Mouse (Mus musculus): Measurements from ENCODE around the gene Pogz.
"Not testable (repeated sequence)": the region's sequence is repeated elsewhere in the genome, so short reads cannot be mapped to it uniquely, and the experiment has no call there.

The Pogz gene

DNA sequence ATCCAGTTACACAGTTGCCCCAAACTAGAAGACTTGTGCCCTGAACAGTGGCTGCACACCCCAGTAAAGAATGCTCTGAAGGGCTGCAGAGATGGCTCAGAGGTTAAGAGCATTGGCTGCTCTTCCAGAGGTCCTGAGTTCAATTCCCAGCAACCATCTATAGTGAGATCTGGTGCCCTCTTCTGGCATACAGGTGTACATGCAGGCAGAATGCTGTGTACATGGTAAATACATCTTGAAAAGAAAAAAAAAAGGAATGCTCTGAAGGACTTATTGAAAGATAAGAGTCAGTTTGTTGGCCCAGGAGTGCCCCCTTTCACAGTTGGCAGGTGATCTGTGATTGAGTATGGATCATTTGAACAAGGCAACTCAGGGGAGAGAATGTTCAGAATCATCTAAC lies 4.0 kb upstream of the Pogz start:
- no peak for DNase-seq

DNA sequence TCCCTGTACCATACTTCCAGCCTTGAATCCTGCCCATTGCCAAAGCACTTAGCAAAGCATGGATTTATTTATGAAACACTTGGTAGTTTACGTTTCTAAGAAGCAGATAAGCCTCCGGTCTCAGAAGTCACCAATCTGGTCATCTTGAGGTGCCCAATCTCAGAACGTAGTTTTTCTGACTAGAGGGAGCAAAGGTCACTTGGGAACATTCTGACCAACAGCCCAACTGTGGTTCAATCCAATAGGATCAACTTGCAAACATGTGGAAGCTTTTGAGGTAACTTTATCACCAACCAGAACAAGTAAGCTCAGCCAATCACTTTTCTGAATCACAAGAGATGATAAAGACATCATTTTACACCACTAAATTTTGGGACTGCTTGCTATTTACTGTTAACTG lies 2.0 kb upstream of the Pogz start:
- no peak for DNase-seq

DNA sequence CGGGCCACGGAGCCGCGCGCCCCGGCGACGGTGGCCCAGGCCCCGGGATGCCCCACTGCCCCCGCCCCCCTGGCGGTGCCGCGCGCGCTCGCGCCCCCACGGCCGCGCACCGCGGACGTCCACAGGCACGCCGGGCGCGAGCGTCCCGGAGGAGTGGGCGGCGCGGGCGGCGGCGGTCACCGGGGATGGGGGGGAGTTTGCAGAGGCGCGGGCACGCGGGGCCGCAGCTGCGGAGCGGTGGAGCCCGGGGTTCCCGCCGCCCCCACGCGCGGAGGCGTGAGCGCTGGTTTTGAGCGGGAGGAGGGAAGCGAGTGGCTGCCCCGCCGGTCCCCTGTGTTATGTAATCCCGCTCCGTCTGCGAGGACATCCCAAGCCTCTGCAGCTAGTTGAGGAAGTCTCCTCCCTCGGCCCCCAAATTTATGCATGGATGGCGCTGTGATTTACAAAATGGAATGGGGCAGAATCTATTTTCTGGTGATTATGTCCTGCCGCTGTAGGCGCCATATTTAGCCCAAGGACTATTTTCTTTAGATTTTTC lies 661 bp downstream of the Pogz start:
- DNase-seq: peak; percentile 90 to 92

DNA sequence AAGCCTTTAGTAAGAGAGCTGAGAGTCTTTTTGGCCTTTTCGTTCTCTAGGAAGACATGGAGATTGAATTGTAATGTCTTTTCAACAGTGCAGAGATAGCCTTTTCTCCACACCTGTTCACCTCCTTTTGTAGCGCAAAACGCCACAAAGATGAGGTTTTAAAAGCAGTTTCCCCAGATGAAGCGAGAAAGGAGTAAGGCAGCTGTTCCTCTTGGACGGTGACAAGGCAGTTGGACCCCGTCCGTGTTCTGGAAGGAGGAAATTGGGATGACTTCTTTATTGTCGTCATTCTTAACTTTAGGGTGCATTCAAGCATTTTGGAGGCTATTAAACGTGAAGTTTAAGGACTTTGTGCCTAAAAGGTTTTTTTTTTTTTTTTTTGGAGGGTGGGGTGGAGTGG lies 1.3 kb downstream of the Pogz start:
- DNase-seq: peak; percentile 29 to 40

DNA sequence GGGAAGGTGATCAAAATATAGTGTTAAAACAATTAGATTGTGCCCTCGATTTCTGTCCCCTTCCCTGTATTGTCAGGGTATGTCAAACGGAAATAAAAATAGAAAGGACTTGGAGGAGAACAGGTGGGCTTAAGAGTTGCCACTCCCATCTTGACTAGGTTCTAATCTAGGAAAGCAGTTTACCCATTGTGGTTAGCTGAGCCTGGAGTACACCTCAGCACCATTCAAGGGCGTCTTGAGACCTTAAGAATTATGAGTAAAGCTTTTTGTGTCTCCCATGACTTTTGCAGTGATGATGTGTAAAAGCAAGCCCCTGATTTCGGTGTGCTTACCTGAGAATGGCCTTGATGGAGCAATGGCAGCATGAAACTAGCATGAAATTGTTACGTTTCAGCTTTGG lies 1.7 kb downstream of the Pogz start:
- no peak for DNase-seq

DNA sequence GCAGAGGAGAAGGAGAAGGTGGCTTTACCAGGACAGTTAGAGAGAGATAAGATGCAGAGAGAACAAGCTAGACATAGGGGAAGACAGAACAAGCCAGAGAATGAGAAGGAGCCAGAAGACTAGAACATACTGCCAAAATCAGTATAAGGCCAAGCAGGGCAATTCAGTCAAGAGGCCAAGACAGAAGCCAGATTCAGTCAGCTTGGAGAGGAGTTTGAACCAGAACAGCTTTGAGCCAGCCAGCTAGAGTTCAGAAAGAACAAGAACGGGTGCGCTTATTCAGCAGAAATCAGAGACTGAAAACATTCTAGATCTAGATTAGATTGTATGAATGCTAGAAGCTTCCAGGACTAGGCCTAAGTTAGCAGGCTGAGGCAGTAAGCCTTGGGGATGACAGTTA lies 10.0 kb downstream of the Pogz start:
- no peak for DNase-seq

DNA sequence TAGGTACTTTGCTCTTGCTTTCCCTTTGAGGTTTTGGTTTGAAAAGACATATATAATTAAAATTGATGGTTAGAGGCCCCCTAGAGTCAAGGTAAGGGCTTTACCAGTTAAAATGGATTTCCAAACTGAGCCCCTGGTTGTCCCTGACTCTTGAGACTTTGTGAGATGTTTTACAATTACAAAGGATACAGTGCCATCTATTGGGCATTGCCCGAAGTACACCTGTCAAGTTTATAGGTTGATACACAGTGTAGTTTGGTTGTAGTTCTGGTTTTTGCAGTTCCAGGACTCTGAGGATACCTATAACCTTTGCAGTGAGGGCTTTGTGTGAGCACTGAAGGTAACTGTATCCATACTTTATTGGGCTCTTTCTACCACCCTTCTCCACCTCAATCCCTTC lies 12.0 kb downstream of the Pogz start:
- DNase-seq: peak; percentile 41 to 82

DNA sequence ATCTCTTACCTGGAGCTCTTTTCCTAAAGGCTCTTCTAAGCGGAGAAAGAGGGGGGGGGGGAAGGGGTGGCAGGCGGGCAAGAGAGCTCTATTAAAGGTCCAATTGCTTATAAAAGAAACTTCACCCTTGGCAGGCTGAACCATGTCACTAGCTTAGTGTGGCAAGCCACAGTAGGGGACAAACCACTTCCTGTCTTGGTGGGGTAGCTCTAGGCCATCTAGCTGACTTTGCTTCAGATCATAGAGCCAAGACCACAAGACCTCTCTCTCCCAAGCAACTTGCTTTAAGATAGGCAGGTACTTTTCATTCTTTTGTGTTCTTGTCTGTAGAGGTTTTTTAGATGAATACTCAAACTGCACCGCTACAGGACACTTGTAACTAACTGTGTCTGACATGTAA lies 14.4 kb downstream of the Pogz start:
- no peak for DNase-seq

DNA sequence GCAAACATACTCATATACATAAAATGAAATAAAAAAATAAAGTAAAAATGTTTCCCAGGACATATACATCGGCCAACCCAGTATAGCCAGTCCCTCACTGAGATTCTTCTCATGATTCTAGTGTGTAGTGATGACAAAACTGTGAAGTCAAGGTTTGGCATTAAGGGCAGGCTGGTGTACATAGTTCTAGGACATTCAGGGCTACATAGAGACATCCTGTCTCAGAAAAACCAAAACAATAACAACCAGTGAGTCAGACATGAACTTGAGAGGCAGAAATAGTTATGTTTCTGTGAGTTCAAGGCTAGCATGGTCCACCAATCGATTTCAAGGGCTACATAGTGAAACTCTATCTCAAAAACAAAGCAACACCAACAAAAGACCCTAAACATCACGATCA lies 14.8 kb downstream of the Pogz start:
- DNase-seq: no peak

DNA sequence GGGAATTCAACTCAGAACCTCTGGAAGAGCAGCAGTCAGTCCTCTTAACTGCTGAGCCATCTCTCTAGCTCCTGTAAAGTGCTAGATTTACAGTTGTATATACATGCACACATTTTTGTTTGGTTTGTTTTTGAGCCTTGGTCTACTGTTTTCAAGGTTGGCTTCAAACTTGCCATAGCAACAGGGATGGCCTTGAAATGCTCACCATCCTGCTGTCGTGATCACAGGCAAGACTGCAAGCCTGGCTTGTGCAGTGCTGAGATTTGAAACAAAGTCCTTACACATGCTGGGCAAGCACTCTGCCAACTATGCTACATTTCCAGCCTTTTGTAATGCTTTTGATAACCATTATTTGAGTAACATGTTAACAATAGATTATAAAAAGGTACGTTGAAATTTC lies 22.1 kb downstream of the Pogz start:
- no peak for DNase-seq

DNA sequence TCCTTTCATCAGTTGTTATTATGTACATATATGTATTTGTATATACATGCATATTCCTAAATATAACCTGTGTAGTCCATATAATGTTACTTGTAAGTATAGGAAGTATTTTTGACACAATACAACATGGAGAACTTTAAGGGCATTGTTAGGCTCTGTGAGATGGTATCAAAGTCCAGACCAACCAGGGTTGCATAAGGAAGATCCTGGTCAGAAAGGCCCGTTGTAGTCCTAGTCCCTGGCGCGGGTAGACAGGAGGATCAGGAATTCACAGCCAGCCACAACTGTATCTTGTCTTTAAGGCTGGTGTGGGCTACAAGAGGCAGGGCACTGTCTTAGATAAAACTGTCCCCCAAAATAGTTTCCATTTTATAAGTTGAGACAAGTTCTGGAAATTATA lies 31.6 kb downstream of the Pogz start:
- DNase-seq: no peak

DNA sequence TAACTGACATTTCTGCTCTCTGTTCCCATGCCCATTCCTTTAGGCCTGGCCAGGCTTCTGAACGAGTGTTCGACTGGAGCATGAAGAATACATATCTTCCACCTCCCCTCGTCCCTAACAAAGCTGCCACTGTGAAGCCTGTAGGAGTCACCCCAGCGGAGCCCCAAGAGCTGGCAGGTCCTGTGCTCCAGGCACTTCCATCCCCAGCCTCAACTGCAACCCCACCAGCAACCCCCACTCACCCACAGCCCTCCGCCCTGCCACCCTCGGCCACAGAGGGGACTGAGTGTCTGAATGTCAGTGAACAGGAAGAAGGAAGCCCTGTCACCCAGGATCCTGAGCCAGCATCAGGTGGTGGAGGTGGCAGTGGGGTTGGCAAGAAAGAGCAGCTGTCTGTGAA lies 41.3 kb downstream of the Pogz start:
- DNase-seq: no peak

DNA sequence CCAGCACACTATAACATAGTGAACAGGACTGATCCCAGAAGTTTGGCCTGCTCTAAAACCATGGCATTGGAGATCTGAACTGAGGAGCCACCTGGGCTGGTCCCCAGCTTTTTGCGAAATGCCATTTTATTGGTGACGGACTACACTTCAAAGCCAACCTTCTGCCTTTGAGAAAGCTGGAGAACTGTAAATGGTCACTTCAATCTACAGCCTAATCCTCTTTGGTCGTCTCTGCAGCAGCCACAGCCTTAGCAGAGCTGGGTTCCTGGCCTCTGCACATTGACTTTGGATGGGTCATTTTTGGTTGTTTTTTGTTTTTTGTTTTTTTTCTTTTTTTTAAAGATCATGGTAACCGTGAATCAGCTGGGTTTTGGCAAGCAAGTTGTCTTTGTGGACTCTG lies 44.5 kb downstream of the Pogz start:
- no peak for DNase-seq

DNA sequence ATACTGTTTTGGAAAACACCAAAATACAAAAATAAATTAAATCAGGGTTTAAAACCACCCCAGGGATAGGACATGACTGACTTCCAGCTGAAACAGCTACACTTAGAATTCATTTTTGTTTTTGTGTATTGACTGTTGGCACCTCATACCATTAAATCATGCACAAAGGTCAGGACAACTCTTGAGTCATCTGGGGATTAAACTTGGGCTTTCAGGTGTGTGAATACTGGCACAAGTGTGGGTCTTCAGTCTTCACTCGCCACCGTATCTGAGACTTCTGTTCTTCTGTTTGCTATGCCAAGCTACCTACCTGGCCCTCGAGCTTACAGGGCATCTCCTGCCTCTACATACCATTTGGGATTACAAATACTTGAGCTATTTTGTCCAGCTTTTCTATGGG lies 45.2 kb downstream of the Pogz start:
- no peak for DNase-seq

DNA sequence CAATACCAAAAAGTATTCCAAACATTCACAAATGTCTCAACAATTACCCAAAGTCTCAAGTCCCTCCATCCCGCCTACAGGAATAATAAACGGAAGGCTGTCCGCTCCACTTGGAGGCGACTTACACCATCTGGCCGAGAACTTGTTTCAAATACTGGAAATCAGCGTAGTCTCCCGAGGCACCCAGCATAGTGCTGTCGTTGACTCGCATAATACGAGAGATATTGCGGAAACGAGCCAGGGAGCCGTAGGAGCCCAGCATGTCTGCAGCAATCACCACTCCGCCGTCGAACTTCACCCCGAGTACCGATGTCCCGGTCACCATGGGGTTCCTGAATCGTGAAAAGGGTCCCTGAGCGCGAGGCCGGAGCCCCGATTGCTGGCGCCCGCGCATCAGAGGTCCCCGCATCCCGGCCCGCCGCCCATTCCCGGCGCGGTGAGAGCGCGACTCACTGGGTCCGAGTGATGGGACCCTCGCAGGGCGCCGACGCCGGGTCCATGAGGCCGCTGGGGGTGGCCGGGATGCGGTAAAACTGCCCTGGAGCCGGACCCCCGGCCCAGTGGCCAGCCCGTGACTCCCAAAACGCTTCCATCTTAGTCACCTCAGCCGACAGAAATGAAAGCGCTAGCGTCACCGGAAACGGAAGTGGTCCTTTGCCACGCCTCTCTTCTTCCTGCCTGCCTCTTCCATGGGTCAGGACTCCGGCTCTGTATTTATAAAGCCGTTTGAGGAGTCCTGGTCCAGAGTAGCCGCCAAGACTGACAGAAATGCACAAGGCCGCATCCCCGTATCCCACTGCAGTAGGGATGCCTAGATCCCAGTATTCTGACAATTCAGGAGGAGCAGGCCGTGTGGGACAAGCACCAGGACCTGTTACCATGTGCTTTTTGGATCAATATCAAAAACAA lies 49.2 kb downstream of the Pogz start, which contains the start of gene Psmb4:
TSS of gene Psmb4 (minus strand) at position 646 of the 909 bp plus-strand sequence.
- DNase-seq: peak; percentile 86 to 89

DNA sequence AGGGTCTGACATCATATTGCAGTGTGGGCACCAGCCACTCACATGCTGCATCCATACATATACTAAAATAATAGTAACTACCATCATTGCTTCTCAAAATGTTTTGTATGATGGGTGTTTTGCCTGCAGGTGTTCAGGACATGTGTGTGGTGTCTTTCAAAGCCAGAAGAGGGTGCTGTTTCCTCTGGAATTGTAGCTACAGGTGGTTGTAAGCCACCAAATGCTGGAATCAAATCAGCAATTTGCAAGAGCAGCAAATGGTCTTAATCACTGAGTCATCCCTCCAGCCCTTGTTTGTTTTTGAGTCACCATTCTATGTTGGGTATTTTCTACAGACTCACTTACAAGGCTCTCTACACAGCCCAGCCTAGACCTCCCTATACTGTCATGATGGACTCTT lies 51.2 kb downstream of the Pogz start:
- DNase-seq: no peak

DNA sequence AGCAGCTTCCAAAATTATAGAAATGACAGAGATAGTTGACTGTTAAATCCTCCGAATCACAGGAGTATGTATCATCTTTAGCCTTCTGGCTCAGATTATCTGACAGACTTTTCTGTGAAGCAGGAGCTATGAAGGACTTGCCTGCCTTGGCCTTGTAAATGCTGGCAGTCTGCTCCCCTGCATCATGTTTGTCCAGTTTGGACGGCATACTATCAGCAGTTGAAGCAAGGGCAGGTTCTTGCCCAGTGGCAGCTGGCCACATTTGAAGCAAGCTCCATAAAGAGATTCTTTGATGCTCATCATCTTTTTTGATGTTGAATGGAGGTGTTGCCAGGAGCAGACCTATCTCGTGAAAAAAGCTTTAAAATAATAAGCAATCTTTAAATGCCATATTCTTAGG lies 56.7 kb downstream of the Pogz start:
- DNase-seq: no peak

DNA sequence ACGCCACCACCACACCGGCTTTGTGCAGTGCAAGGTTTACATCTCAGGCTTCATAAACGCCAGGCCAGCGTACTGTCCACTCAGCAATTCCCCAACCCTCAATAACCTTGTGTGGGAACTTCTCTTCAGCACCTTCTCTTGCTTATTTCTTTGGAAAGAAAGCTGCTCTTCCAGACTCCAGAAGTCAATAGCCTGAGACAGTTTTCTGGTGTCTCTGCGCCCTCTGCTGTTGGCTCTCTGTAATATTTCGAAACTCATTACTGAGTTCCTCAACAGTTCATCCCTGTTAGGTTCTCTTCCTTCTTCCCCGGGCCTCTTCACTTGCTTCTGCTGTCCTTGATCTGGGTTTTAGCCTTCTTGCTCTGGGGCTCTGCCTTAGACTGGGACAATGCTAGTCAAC lies 65.4 kb downstream of the Pogz start:
- DNase-seq: peak; percentile 60 to 78

DNA sequence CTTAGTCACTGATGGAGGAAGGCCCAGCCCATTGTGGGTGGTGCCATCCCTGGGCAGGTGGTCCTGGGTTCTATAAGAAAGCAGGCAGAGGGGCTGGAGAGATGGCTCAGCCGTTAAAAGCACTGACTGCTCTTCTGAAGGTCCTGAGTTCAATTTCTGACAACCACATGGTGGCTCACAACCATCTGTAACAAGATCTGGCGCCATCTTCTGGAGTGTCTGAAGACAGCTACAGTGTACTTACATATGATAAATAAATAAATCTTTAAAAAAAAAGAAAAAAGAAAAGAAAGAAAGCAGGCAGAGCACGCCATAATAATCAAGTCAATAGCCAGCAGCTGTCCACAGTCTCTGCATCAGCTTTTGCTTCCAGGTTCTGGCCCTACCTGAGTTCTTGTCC lies 67.4 kb downstream of the Pogz start:
- DNase-seq: not testable (repeated sequence)

DNA sequence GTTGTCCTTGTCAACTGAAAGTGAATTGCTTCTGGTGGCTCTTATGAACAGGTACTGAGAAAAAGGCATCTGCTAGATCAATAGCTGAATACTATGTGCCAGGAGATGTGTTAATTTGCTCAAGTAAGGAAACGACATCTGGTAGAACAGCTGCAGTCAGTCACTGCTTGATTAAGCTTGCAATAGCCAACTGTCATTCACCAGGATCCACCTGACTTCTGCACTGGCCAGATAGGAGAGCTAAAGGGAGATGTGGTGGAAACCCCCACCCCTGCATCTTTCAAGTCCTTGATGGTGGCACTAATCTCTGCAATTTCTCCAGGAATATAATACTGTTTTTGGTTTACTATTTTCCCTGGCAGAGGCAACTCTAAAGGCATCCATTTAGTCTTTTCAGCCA lies 69.1 kb downstream of the Pogz start:
- no peak for DNase-seq

DNA sequence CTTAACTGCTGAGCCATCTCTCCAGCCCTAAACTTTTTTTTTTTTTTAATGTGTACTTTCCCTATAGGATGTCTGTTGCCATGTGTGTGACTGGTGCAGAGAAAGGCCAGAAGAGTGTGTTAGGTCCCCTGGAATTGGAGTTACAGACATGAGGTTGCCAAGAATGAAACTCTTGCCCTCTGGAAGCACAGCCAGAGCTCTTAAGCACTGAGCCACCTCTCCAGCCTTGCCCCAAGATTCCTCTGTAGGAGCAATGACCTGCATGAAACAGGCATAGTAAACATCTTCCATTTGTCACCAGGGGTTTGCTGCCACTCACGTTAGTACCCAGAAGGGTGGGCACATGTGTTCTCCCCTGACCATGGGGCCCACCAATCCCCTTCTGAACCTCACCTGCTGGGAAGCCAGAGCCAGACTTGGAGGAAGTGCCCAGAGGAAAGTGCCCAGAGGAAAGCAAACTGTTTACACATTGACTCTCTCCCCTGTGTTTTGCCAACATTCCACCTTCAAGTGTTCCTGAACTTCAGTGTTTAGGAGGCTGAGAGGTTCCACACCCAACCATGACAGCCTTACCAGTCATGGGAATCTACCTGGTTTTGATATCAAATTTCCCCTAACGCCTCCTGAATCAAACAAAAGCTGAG lies 73.8 kb downstream of the Pogz start:
- no peak for DNase-seq

DNA sequence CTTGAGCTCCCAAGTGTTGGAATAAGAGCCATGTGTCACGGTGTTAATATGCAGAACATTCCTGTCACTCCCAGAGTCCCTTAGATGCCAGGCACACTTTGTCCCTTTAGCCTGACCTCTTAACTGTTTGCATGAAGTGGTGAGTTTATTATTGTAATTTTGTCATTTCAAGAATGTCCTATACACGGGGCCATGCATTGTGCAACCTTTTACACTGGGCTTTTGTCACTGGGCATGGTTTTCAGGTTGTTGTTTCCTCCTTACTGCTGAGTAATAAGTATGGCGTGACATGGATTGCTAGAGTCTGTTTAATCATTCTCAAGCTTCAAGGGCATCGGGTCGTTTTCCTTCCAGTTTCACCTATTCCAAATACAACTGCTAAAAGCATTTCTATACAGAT lies 76.4 kb downstream of the Pogz start:
- no peak for DNase-seq

DNA sequence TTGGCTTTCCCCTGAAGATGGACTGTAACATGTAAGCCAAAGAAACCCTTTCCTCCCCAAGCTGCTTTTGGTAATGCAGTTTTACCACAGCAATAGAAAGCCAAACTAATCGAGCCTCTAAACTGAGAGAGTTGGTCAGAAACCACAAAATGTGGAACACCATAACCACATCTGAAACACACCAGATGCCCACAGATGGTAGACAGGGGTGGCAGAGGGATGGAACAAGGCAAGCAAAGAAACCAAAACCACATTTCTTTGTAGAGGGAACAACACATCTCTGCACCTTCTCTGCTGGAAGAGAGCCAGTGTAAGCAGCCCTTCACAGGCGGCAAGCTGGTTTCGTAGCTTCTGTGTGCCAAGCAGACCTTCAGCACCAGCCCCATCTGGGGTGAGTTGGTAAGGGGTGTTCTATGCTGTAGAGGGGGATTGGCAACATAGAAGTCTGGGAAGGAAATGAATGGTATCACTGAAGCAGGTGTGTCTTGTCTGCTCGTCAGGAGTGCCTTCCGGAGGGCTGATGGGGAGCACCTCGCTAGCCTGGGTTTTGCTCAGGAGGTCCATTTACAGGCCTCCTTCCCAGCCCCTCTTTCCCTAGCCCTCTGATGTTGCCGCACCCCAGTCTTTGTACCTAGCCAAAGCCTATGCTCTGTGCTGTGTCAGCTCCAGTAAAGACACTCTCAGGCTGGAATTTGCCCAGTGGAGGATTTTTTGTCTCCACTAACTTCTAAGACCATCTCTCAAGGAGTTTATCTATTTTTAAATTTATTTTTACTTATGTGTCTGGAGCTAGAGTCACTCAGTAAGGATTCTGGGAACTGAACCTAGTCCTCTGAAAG lies 78.8 kb downstream of the Pogz start:
- DNase-seq: no peak

Measured in cerebellum, postnatal 25 days (tissue).